Mouse (Mus musculus): Measurements from ENCODE around the gene Fxyd7.

- peak; percentile 14; the same call in 1 of the 2 replicates for TF ChIP-seq CTCF (IDR thresholded peaks at IDR 0.05)
- peak; percentile 91 for TF ChIP-seq EP300 (IDR thresholded peaks at IDR 0.05)
Observed at GRCm38 (mm10) chr7:31000505-31001020, 50.7 kb downstream of the Fxyd7 start.

All from lung, postnatal 0 days (tissue).